Mouse (Mus musculus): ENCODE results near the gene Fto. TPM values are rescaled to one million over a fixed set of nuclear protein-coding genes. Genes with fewer than 3 reads are reported as not detected.

Fto gene
- total RNA-seq (2015; ENCODE audit: low replicate concordance) = 7.5 and 17.3 TPM in 2 replicates
- total RNA-seq (2017; ENCODE audit: low replicate concordance) = 7.9 and 16.6 TPM in 2 replicates

DNA sequence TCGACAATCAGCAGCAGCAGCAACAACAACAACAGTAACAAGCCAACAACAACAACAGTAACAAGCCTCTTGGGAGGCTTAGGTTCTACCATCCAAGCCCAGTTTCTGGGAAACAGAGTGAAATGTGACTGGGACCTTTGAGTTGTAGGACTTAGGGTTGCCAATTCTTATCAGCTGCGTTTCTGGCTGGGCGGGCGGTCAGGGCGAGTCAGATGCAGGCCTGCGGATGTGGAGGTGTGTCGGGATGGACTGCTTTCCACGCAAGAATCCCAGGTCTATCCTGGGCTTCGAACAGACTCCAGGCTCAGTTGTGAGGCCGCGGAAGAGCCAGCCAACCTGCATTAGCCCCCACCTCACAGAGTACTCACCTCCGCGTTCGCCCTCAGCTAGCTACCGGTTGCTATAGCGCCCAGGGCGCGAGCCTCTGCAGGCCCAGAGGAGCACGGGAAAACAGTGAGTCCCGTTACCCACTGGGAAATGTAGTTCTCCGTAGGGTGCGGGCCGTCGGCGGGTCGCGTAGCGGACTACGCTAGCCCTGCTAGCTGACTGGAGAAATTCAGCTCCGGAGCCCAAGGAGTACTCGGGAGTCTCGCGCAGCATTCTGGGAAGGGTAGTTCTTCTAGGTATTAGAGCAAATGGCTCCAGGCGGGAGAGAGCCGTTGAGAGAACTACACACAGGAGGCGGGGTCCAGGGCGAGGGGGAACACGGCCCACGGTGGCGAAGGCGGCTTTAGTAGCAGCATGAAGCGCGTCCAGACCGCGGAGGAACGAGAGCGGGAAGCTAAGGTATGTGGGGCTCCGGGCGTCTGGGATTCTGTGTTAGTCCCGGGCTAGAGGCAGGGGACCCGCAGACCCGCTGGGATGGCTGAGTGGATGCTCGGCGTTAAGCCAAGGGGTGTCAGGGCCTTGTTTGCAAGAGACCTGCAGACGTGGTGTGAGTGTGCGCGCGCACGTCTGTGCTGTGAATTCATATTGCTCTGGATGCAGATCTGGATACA, at the start of gene Fto, which contains the start of gene Rpgrip1l:
TSS of gene Fto (plus strand) at position 691 of the 998 bp plus-strand sequence.
TSS of gene Rpgrip1l (minus strand) at position 428 of the 998 bp plus-strand sequence.
- peak; percentile 93 for ATAC-seq (replicated peaks; ENCODE audit: low FRiP score, poor library complexity, severe bottlenecking)

- no peak for ATAC-seq (replicated peaks; ENCODE audit: low FRiP score, poor library complexity, severe bottlenecking)
Observed at GRCm38 (mm10) chr8:91263939-91264338, 49.4 kb upstream of the Fto start.

DNA sequence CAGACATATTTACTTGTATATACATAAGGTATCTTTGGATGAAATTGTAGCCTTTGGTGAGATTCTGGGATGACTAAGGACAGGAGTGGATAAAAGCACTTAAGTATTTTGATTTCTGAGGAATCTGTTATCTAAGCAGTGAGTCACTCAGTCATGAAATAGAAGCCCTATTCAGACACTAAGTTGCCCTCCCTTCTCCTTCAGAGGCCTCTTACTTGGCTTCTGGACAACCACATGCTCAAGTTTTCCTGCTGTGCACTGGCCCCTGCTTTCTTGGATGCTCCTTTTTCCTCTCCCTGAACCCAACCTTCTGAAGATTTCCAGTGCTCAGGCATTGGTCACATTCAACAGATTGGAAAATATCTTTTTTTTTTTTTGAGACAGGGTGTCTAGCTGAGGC, 48.8 kb upstream of the Fto start:
- ATAC-seq (replicated peaks; ENCODE audit: low FRiP score, poor library complexity, severe bottlenecking) = no peak

DNA sequence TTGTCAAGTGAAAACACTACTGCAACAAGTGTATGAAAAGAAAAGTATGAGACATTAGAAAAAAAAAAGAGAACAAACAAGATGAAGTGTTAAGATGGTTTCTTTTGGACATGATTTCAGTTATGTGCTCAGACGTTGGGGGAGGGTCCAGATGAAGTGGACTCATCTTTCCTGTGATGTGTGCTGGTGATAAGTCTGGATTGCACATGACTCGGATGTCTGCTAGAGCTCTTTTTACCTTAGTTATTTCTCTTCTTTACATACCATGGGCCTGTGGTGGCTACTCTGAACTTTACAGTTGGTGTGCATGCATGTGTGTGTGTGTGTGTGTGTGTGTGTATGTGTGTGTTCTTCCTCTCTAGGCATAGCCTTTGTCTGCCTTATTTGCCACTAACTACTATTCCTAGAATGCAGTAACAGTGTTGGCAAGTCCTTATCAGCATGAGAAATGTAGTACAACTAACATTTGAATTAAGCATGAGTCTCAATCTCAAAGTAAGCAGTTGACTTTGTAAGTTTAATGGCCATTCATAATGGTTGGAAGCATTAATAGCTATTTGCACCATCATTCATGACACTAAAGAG, 43.9 kb upstream of the Fto start:
- no peak for ATAC-seq (replicated peaks; ENCODE audit: low FRiP score, poor library complexity, severe bottlenecking)

DNA sequence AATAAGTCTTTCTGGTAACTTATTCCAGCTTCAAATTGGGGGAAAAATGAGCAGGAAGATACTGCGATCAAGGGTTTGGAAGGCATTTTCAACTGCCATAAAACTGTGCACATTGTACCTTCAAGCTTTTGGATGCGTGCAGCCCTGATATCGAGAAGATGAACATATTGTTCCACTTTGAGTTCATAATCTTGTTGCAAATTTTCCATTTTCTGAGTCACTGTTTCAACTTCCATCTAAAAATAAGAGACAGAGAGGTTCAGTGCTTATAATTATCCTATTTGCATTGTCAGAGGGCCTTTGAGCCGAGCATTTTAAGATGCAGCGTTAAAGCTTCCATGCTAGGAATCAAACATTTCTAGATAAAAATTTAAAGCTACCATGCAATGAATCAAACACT, 39.8 kb upstream of the Fto start:
- ATAC-seq (replicated peaks; ENCODE audit: low FRiP score, poor library complexity, severe bottlenecking) = no peak

DNA sequence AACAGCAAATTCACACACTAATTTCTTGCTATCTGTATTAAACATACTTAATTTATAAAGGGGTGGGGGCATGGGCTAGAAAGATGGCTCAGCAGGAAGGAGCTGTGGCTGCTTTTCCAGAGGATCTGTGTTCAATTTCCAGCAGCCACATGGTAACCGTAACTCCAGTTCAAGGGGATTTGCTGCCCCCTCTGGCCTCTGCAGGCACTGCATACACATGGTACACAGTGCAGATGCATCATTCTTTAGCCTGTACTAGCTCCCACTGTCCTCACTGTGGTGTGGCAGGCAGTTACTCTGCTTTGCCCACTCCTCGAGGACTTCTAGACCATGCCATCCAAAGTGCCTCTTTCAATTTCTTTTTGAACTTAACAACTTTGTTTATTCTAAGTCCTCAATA, 37.0 kb upstream of the Fto start:
- ATAC-seq (replicated peaks; ENCODE audit: low FRiP score, poor library complexity, severe bottlenecking) = peak; percentile 49; the same call in 1 of the 2 replicates

GRCm38 (mm10) chr8:91278060-91278459, 35.3 kb upstream of the Fto start:
- no peak for ATAC-seq (replicated peaks; ENCODE audit: low FRiP score, poor library complexity, severe bottlenecking)

DNA sequence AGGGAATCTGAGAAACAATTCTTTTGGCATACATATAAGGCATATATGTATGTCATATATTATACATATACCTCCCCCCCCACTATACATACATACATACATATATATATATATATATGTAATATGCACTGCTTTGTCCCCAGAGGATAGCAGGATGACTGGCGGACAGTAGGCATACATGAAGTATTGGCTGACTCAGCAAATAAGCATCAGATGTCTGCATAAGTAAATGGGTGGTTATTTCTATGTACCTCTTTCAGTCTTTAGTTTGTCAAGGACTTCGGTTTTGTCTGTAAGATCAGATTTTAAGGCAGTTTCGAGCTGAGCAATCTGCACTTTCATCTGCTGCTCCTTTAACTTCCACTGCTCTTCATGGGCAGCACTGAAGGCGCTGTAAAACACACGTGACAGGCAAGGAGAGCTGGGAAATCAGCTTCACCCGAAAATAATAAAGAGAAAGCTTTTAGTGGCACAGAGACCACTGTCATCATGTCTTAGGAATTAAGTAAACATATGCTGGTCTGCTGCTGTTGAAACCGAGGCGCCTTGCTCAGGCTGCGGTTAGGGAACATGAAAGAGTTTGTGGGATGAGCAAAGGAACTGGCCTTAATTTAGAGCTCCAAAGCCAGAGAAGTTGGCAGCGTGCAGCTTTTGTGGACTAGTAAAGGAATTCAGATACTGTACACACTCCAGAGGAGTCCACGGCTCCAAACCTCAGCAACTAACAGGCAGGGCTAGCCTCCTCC, 32.7 kb upstream of the Fto start:
- ATAC-seq (replicated peaks; ENCODE audit: low FRiP score, poor library complexity, severe bottlenecking) = no peak

DNA sequence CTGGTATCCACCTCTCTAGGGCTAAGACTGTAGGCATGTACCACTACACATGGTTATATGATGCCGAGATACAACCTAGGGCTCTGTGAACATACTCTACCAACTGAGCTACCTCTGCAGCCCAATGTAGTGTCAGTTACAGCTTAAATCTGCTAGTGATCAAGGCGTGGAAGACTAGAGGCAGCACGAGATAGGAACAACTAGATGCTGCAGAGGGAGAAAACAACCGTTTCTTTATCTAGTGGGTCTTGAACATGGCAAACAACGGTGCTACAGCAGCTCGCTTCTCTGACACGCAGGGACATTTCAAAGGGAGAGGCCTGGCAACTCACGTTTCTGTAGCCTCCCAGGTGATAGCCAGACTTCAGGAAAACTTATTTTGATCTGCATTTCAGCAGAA, 31.8 kb upstream of the Fto start:
- no peak for ATAC-seq (replicated peaks; ENCODE audit: low FRiP score, poor library complexity, severe bottlenecking)

DNA sequence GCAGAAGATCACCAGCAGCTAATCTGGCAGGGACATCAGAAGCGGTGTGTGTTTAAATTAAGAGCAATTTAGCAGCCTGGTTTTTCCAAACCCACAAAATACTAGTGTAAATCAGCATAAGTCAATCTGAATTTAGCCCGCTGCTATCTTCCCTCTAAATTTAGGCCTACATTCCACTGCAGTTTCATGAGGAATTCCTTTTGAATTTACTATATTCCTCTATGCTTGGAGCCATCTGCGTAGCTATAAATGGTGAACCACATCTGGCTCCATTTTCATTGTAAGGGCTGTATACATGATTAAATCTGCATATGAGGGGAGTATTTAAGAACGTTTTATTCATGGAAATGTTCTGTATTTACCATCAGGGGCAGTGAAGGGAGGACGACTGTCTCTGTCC, 30.7 kb upstream of the Fto start:
- ATAC-seq (replicated peaks; ENCODE audit: low FRiP score, poor library complexity, severe bottlenecking) = no peak

GRCm38 (mm10) chr8:91283815-91284214, 29.5 kb upstream of the Fto start:
- ATAC-seq (replicated peaks; ENCODE audit: low FRiP score, poor library complexity, severe bottlenecking) = no peak

DNA sequence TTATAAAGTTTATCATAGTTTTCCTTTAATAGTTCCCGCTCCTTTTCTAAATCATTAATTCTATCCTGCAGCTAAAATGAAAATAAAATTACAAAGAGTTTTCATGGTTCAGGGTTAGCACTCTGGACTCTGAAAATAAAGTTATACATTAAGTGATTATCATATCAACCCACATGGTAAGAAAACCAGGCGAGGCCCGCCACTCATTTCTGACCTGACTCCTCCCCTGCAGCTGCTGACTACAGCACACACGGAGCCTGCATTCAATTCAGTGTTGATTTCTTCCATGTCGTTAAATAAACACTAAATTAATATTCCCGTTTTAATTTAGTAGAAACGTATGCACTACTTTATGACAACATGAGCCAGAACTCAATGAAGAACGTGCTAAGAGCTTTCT, 27.1 kb upstream of the Fto start:
- ATAC-seq (replicated peaks; ENCODE audit: low FRiP score, poor library complexity, severe bottlenecking) = peak; percentile 52; the same call in 1 of the 2 replicates

GRCm38 (mm10) chr8:91290576-91290975, 22.7 kb upstream of the Fto start:
- no peak for ATAC-seq (replicated peaks; ENCODE audit: low FRiP score, poor library complexity, severe bottlenecking)

DNA sequence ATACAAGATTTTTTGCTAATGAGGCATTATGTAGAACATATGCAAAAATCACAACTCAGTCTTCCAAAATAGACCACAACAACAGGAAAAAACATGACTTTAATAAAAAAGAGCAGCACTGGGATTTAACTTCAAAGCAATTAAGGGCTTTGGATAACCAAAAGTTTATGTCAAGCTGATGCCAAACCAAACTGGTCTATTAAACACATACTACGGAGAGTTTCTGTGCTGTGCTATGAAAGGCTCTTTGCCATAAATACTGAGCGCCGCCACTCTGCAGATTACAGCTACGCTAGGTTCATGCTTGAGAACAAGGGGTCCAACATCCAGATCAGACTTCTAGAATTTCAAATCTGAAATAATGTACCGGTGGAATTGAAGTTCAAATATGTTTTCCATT, 17.5 kb upstream of the Fto start:
- ATAC-seq (replicated peaks; ENCODE audit: low FRiP score, poor library complexity, severe bottlenecking) = no peak

GRCm38 (mm10) chr8:91298672-91299071, 14.7 kb upstream of the Fto start:
- no peak for ATAC-seq (replicated peaks; ENCODE audit: low FRiP score, poor library complexity, severe bottlenecking)

- ATAC-seq (replicated peaks; ENCODE audit: low FRiP score, poor library complexity, severe bottlenecking) = no peak
Observed at GRCm38 (mm10) chr8:91304481-91305386, 8.6 kb upstream of the Fto start.

DNA sequence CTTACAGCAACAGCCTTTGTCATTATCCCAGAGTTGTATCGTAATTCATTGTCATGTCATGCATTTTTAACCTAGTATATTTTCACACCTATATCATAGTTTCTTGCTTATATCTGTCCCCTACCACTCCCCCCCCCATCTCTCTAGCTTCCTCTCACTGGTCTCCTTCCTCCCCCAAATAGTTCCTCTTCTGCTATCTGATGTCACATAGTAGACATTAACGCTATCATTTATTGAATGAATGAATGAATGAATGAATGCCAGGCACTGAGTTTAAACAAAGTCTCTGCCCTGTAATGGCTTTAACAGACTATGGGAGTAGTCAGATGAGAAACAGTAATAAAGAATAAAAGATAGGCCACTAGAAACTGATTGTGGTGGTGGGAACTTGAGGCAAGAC, 983 bp upstream of the Fto start:
- ATAC-seq (replicated peaks; ENCODE audit: low FRiP score, poor library complexity, severe bottlenecking) = no peak

- ATAC-seq (replicated peaks; ENCODE audit: low FRiP score, poor library complexity, severe bottlenecking) = no peak
Observed at GRCm38 (mm10) chr8:91317567-91318227, 4.4 kb downstream of the Fto start.
